Mouse (Mus musculus) kidney, embryonic 14.5 days (tissue): ENCODE measurements around the gene Olfr1196. TPM values are rescaled to one million over a fixed set of nuclear protein-coding genes. Genes with fewer than 3 reads are reported as not detected.
"Not testable (repeated sequence)": the region's sequence is repeated elsewhere in the genome, so short reads cannot be mapped to it uniquely, and the experiment has no call there.

Source experiments
- ATAC-seq: fragments of 200-750 bp; cut with Nextera tagmentation; 2 replicates; pipeline ENCODE4 v1.8.0; 2017; ENCODE audit warnings: moderate number of reproducible peaks, mild to moderate bottlenecking, moderate TSS enrichment, moderate library complexity; ENCODE audit not compliant: low FRiP score, low TSS enrichment
- H3K27ac ChIP-seq: fragments of 300-500 bp; sonication (generic); 2 replicates; pipeline ENCODE4 v1.5.1; 2014; ENCODE audit warnings: low read depth, mild to moderate bottlenecking, low read length, moderate library complexity, mixed read lengths
- H3K27me3 ChIP-seq: fragments of 300-500 bp; sonication (generic); 2 replicates; pipeline ENCODE4 v1.6.1; 2014; ENCODE audit warnings: mild to moderate bottlenecking, low read length; ENCODE audit not compliant: control insufficient read depth, insufficient read depth
- H3K36me3 ChIP-seq: fragments of 300-500 bp; sonication (generic); 2 replicates; pipeline ENCODE4 v1.6.1; 2014; ENCODE audit warnings: low read length, mixed read lengths; ENCODE audit not compliant: control insufficient read depth, insufficient read depth
- H3K4me1 ChIP-seq: fragments of 300-500 bp; sonication (generic); 2 replicates; pipeline ENCODE4 v1.6.1; 2014; ENCODE audit warnings: low read length, mixed read lengths; ENCODE audit not compliant: control insufficient read depth, insufficient read depth
- H3K4me2 ChIP-seq: fragments of 300-500 bp; sonication (generic); replicated peaks from 2 replicates; pipeline ENCODE4 v1.6.1; 2014; ENCODE audit warnings: low read depth, mild to moderate bottlenecking, low read length
- H3K4me3 ChIP-seq: fragments of 300-500 bp; sonication (generic); 2 replicates; pipeline ENCODE4 v1.5.1; 2014; ENCODE audit warnings: mild to moderate bottlenecking, low read length
- H3K9ac ChIP-seq: fragments of 300-500 bp; sonication (generic); 2 replicates; pipeline ENCODE4 v1.6.1; 2014; ENCODE audit warnings: low read depth, mild to moderate bottlenecking, low read length, moderate library complexity
- H3K9me3 ChIP-seq: fragments of 300-500 bp; sonication (generic); 2 replicates; pipeline ENCODE4 v1.6.1; 2016; ENCODE audit warnings: low read length; ENCODE audit not compliant: control insufficient read depth
- whole genome bisulfite sequencing: fragments of 180-500 bp; shearing (Covaris S2); extraction: QIAGEN DNeasy Blood & Tissue Kit; methylation state at CpG from one replicate; pipeline ENCODE4 v1.1.7; 2014; 5-methylcytosine and 5-hydroxymethylcytosine counted together
- polyA plus RNA-seq: library from polyadenylated mRNA; unstranded; fragments of >200 nt; fragmentation: Nextera tagmentation; extraction: Ambion mirVana; gene quantifications from 2 replicates; pipeline ENCODE4 v1.2.1, GENCODE M21; 2014

Gene Olfr1196
- polyA plus RNA-seq = not detected in 2 replicates

GRCm38 (mm10) chr2:88704497-88704896 lies at the start of gene Olfr1196:
Gene Olfr1196 (minus strand): TSS chr2:88704597.
- Histone ChIP-seq H3K36me3 (no peaks in the 10 kb centered on the region), H3K27me3 (no peaks in the 10 kb centered on the region), H3K4me2 (no peak within 1 kb of the TSS), H3K9me3 (no peaks in the 10 kb centered on the region), H3K4me1 (no peaks in the 10 kb centered on the region), H3K4me3 (no peak within 1 kb of the TSS), H3K9ac (no peak within 1 kb of the TSS), H3K27ac (no peak within 1 kb of the TSS)
- WGBS = 89% methylated on average over 2 of the region's 2 CpGs
- ATAC-seq = no peak

DNA sequence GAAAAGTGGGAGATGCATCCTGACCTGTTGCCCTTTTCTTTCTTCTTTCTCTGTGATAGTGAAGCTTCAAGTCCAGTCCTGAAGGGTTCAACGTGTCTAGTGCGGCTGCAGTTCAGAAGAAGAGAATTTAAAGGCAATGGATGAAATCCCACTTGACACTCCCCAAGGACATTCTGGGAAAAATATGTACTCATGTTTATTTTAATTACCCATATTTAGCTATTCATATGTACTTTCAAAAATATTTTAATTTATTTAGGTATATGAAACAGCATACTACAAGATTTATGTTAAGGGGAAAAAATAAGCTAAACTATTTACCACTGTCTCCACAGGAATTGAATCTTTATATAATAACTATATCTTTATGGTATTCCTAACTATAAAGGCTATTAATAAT lies 46.9 kb upstream of the Olfr1196 start, which contains the start of gene Olfr1198:
Gene Olfr1198 (minus strand): TSS at position 101 of the 400 bp plus-strand sequence.
- no peaks in the 10 kb centered on the region for H3K9me3 ChIP-seq
- H3K4me3 ChIP-seq = no peak within 1 kb of the TSS
- no peaks in the 10 kb centered on the region for H3K36me3 ChIP-seq
- 92% methylated on average over 2 of the region's 2 CpGs for WGBS
- H3K4me2 ChIP-seq = no peak within 1 kb of the TSS
- H3K9ac ChIP-seq = no peak within 1 kb of the TSS
- no peaks in the 10 kb centered on the region for H3K4me1 ChIP-seq
- H3K27ac ChIP-seq = no peak within 1 kb of the TSS
- no peaks in the 10 kb centered on the region for H3K27me3 ChIP-seq
- ATAC-seq = no peak

DNA sequence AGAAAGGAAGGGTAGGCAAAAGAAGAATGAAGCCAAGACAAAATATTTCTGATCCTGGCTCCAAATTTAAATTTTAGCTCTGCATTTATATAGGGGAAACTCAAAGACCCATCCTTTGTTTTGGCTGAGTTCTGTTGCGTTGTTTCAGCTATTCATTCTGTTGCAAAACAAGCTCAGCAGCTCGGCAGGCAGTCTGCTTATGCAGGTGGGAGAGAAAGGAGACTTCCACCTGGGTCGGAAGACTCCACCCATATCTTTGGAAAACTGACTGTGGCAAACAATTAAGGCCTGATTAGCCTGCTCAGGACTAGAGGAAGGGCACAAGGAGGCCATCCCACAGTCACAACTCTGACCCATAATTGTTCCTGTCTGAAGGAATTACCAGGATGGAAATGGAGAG lies 39.0 kb upstream of the Olfr1196 start:
- Histone ChIP-seq H3K4me2 (no peak overlapping the region), H3K27me3 (no peaks in the 10 kb centered on the region), H3K9ac (no peak overlapping the region), H3K27ac (no peak overlapping the region), H3K36me3 (no peaks in the 10 kb centered on the region), H3K4me3 (no peak overlapping the region), H3K9me3 (no peaks in the 10 kb centered on the region), H3K4me1 (no peaks in the 10 kb centered on the region)
- ATAC-seq = no peak
- 85% methylated on average over 3 of the region's 3 CpGs for WGBS

DNA sequence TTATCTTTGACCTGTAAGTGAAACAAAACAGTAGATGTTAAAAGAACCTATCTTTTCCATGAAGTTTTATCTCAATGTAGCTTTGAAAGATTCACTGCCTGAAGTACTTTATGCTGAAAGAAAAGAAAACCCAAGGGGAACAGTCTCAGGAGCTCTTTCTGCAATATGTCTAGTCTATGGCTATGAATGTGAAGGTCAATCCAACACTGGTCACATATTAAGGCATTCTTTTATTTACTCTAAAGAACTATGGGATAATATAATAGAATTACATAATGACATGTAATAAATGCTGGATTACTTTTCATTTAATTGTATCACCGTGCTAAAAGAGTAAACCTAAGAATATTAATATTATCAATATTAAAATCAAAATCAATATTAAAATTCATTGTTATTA lies 27.9 kb upstream of the Olfr1196 start, which contains the start of gene Olfr1197:
Gene Olfr1197 (minus strand): TSS at position 101 of the 400 bp plus-strand sequence.
- H3K36me3 ChIP-seq = no peaks in the 10 kb centered on the region
- ATAC-seq = no peak
- H3K9me3 ChIP-seq = no peaks in the 10 kb centered on the region
- no peaks in the 10 kb centered on the region for H3K27me3 ChIP-seq
- no peaks in the 10 kb centered on the region for H3K4me1 ChIP-seq
- H3K9ac ChIP-seq = no peak within 1 kb of the TSS
- H3K4me3 ChIP-seq = no peak within 1 kb of the TSS
- no peak within 1 kb of the TSS for H3K4me2 ChIP-seq
- H3K27ac ChIP-seq = no peak within 1 kb of the TSS
- 89% methylated on average over 1 of the region's 1 CpGs for WGBS

GRCm38 (mm10) chr2:88689087-88689486 lies 15.3 kb downstream of the Olfr1196 start, which contains the start of gene Olfr1195:
Gene Olfr1195 (minus strand): TSS chr2:88689187.
- H3K9ac ChIP-seq = no peak within 1 kb of the TSS
- no peak for ATAC-seq
- no peaks in the 10 kb centered on the region for H3K4me1 ChIP-seq
- no peak within 1 kb of the TSS for H3K4me2 ChIP-seq
- H3K9me3 ChIP-seq = no peaks in the 10 kb centered on the region
- H3K36me3 ChIP-seq = no peaks in the 10 kb centered on the region
- H3K4me3 ChIP-seq = no peak within 1 kb of the TSS
- no peaks in the 10 kb centered on the region for H3K27me3 ChIP-seq
- no peak within 1 kb of the TSS for H3K27ac ChIP-seq

GRCm38 (mm10) chr2:88675328-88675727 lies 29.1 kb downstream of the Olfr1196 start, which contains the start of gene Olfr1193:
Gene Olfr1193 (plus strand): TSS chr2:88675628.
- H3K4me3 ChIP-seq, H3K4me2 ChIP-seq, H3K27me3 ChIP-seq, H3K36me3 ChIP-seq, H3K9me3 ChIP-seq, ATAC-seq, H3K4me1 ChIP-seq, H3K27ac ChIP-seq, H3K9ac ChIP-seq: not testable (repeated sequence)

DNA sequence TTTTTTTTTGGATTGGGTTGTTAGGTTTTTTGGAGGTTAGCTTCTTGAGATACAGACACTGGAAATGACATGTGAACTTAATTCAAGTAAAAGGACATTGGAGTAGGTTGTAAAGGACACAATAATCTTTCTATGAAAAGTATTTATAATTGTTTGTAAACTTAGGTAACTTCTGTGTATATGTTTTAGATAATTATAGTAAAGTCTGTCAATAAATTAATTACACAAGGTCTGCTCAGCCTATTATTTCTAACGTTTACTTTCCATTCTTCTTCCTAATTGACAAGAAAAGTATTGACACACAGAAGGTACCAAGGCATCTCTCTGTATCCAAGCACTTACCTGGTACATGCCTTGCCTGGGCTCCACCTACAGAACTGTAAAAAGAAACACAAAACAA lies 56.2 kb downstream of the Olfr1196 start, which contains the start of gene Olfr1192-ps1:
Gene Olfr1192-ps1 (plus strand): TSS at position 301 of the 400 bp plus-strand sequence.
- 53% methylated on average over 1 of the region's 1 CpGs for WGBS
- Histone ChIP-seq H3K4me3 (no peak within 1 kb of the TSS), H3K27ac (no peak within 1 kb of the TSS), H3K27me3 (no peaks in the 10 kb centered on the region), H3K4me2 (no peak within 1 kb of the TSS), H3K4me1 (no peaks in the 10 kb centered on the region), H3K9ac (no peak within 1 kb of the TSS), H3K36me3 (no peaks in the 10 kb centered on the region), H3K9me3 (no peaks in the 10 kb centered on the region)
- ATAC-seq = no peak

Other genes with a start within 250 kb of the Olfr1196 start
- gene Olfr1183, start 249.7 kb downstream of the Olfr1196 start, polyA plus RNA-seq = not detected in 2 replicates
- not detected in 2 replicates for gene Olfr1184, start 221.0 kb downstream of the Olfr1196 start, polyA plus RNA-seq
- gene Olfr1185-ps1, start 211.3 kb downstream of the Olfr1196 start, polyA plus RNA-seq = not detected in 2 replicates
- gene Olfr1186, start 186.0 kb downstream of the Olfr1196 start, polyA plus RNA-seq = not detected in 2 replicates
- gene Olfr1188, start 147.7 kb downstream of the Olfr1196 start, polyA plus RNA-seq = not detected in 2 replicates
- gene Olfr1189, start 118.1 kb downstream of the Olfr1196 start, polyA plus RNA-seq = not detected in 2 replicates
- 0.03 TPM in 1 of 2 replicates, not detected in the other for gene Olfr1191-ps1, start 64.1 kb downstream of the Olfr1196 start, polyA plus RNA-seq
- not detected in 2 replicates for gene Olfr1192-ps1, start 56.1 kb downstream of the Olfr1196 start, polyA plus RNA-seq
- not detected in 2 replicates for gene Olfr1193, start 29.0 kb downstream of the Olfr1196 start, polyA plus RNA-seq
- not detected in 2 replicates for gene Olfr1195, start 15.4 kb downstream of the Olfr1196 start, polyA plus RNA-seq
- not detected in 2 replicates for gene Olfr1197, start 27.8 kb upstream of the Olfr1196 start, polyA plus RNA-seq
- not detected in 2 replicates for gene Olfr1198, start 46.8 kb upstream of the Olfr1196 start, polyA plus RNA-seq
- not detected in 2 replicates for gene Olfr1199, start 55.9 kb upstream of the Olfr1196 start, polyA plus RNA-seq
- not detected in 2 replicates for gene Olfr1200, start 65.9 kb upstream of the Olfr1196 start, polyA plus RNA-seq
- gene Olfr1201, start 88.4 kb upstream of the Olfr1196 start, polyA plus RNA-seq = not detected in 2 replicates
- not detected in 2 replicates for gene Olfr1202, start 109.9 kb upstream of the Olfr1196 start, polyA plus RNA-seq
- gene Olfr1205, start 125.1 kb upstream of the Olfr1196 start, polyA plus RNA-seq = not detected in 2 replicates
- not detected in 2 replicates for gene Olfr1204, start 144.7 kb upstream of the Olfr1196 start, polyA plus RNA-seq
- not detected in 2 replicates for gene Olfr1206, start 158.6 kb upstream of the Olfr1196 start, polyA plus RNA-seq
- gene Olfr1208, start 197.7 kb upstream of the Olfr1196 start, polyA plus RNA-seq = not detected in 2 replicates
- gene Olfr1209, start 210.6 kb upstream of the Olfr1196 start, polyA plus RNA-seq = not detected in 2 replicates
- gene Olfr1211, start 233.5 kb upstream of the Olfr1196 start, polyA plus RNA-seq = not detected in 2 replicates
- not detected in 2 replicates for gene Olfr1212, start 249.4 kb upstream of the Olfr1196 start, polyA plus RNA-seq